Mouse (Mus musculus): ENCODE measurements around the gene Parg. TPM values are rescaled to one million over a fixed set of nuclear protein-coding genes. Genes with fewer than 3 reads are reported as not detected.
A peak's percentile ranks its signal among the peaks of the same experiment; 100 is the strongest.

Gene Parg
- total and polyA plus RNA-seq, 3 experiments, result 36.3 to 66.1 (median 40.6) TPM

GRCm38 (mm10) chr14:32159150-32159670, 42.5 kb upstream of the Parg start:
- H3K27me3 ChIP-seq (replicated peaks), result no peaks in the 10 kb centered on the region
- peak overlapping the region; percentile 50; the same call in 1 of the 2 replicates for H3K9ac ChIP-seq (ENCODE audit: insufficient read depth, low read depth)
- in situ Hi-C loops (cut with MboI; ENCODE audit: low pct_ligation_motif_present, low pct_unique_long_range_greater_than_20kb, low sequenced_read_pairs), result no loop called here
- peak; percentile 67 for TF ChIP-seq MAX (IDR thresholded peaks at IDR 0.05; ENCODE audit: low read length)
- TF ChIP-seq JUND (conservative IDR thresholded peaks at IDR 0.05; ENCODE audit: low read depth, low read length), result 0 out of 2 replicates have a peak, but pooled peaks have one; percentile 24
- TF ChIP-seq HCFC1 (IDR thresholded peaks at IDR 0.05; ENCODE audit: low read depth, low read length), result no peak
- peak; percentile 84; the same call in 1 of the 2 replicates for TF ChIP-seq MYC (IDR thresholded peaks at IDR 0.05; ENCODE audit: low read depth, low read length)
- TF ChIP-seq KAT2A (IDR thresholded peaks at IDR 0.05; ENCODE audit: insufficient replicate concordance, low read length), result 0 out of 2 replicates have a peak, but pooled peaks have one; percentile 9
- TF ChIP-seq POLR2A (IDR thresholded peaks at IDR 0.05; ENCODE audit: low read depth, low read length), result peak; percentile 57
- peak; percentile 50; the same call in 1 of the 2 replicates for TF ChIP-seq IRF4 (IDR thresholded peaks at IDR 0.05; ENCODE audit: low read depth, low read length)
- TF ChIP-seq ZNF384 (IDR thresholded peaks at IDR 0.05; ENCODE audit: low read depth, low read length), result peak; percentile 96
- TF ChIP-seq BHLHE40 (IDR thresholded peaks at IDR 0.05; ENCODE audit: low read depth, low read length), result peak; percentile 86
- peak; percentile 35; the same call in 1 of the 2 replicates for TF ChIP-seq ZMIZ1 (IDR thresholded peaks at IDR 0.05; ENCODE audit: low read depth, low read length)
- TF ChIP-seq JUN (IDR thresholded peaks at IDR 0.05; ENCODE audit: insufficient read depth, low read depth, low read length), result no peak; the same call in 1 of the 2 replicates
- TF ChIP-seq MEF2A (IDR thresholded peaks at IDR 0.05; ENCODE audit: borderline replicate concordance, low read depth, low read length), result no peak
- peak overlapping the region; percentile 80 to 98 (median 96) for H3K4me3 ChIP-seq (replicated peaks in 1 of 3; ENCODE audit: low read depth in 2 of 3, low read length in 2 of 3, poor library complexity in 1 of 3)
- H3K36me3 ChIP-seq (replicated peaks in 1 of 2; ENCODE audit: control insufficient read depth in 1 of 2, insufficient read depth in 1 of 2, low read length in 1 of 2), result peaks cover 0 to 17% of the 10 kb centered on the region in 2 experiments
- DNase-seq (ENCODE audit: extremely low read depth), result peak; percentile 89
- dilution Hi-C loops (cut with MboI; ENCODE audit: extremely low pct_ligation_motif_present, extremely low pct_unique_long_range_greater_than_20kb, low sequenced_read_pairs), result no loop called here
- H3K27ac ChIP-seq (ENCODE audit: insufficient read depth, low read depth), result peak overlapping the region; percentile 69
- peaks cover 39% of the 10 kb centered on the region for H3K79me2 ChIP-seq (replicated peaks; ENCODE audit: control insufficient read depth, extremely low read depth, insufficient read depth, poor library complexity, severe bottlenecking)
- 0 out of 2 replicates have a peak overlapping the region, but pooled peaks have one; percentile 31 for H3K4me2 ChIP-seq (ENCODE audit: insufficient read depth, low read depth, poor library complexity, severe bottlenecking)
- H3K4me1 ChIP-seq (ENCODE audit: control insufficient read depth in 1 of 2, insufficient read depth in 2 of 2), result peaks cover 0 to 35% of the 10 kb centered on the region in 2 experiments; a peak in 2 of 4 replicates
- H3K9me3 ChIP-seq (replicated peaks; ENCODE audit: low read length), result peaks cover 7% of the 10 kb centered on the region

GRCm38 (mm10) chr14:32159690-32160246, 42.0 kb upstream of the Parg start, which contains the start of gene Ncoa4:
Gene Ncoa4 (plus strand): TSS chr14:32159865.
- Histone ChIP-seq H3K4me1 (ENCODE audit: control insufficient read depth in 1 of 2, insufficient read depth in 2 of 2) (peaks cover 0 to 41% of the 10 kb centered on the region in 2 experiments; a peak in 2 of 4 replicates), H3K4me3 (replicated peaks in 1 of 3; ENCODE audit: low read depth in 2 of 3, low read length in 2 of 3, poor library complexity in 1 of 3) (peak within 1 kb of the TSS; percentile 80 to 98 (median 96)), H3K4me2 (ENCODE audit: insufficient read depth, low read depth, poor library complexity, severe bottlenecking) (peak within 1 kb of the TSS; percentile 82), H3K9me3 (replicated peaks; ENCODE audit: low read length) (peaks cover 7% of the 10 kb centered on the region), H3K9ac (ENCODE audit: insufficient read depth, low read depth) (peak within 1 kb of the TSS; percentile 93), H3K27me3 (replicated peaks) (no peaks in the 10 kb centered on the region), H3K79me2 (replicated peaks; ENCODE audit: control insufficient read depth, extremely low read depth, insufficient read depth, poor library complexity, severe bottlenecking) (peaks cover 43% of the 10 kb centered on the region), H3K36me3 (replicated peaks in 1 of 2; ENCODE audit: control insufficient read depth in 1 of 2, insufficient read depth in 1 of 2, low read length in 1 of 2) (peaks cover 0 to 17% of the 10 kb centered on the region in 2 experiments), H3K27ac (ENCODE audit: insufficient read depth, low read depth) (peak within 1 kb of the TSS; percentile 89)
- peak; percentile 100 for DNase-seq (ENCODE audit: extremely low read depth)
- in situ Hi-C loops (cut with MboI; ENCODE audit: low pct_ligation_motif_present, low pct_unique_long_range_greater_than_20kb, low sequenced_read_pairs) (no loop called here), dilution Hi-C loops (cut with MboI; ENCODE audit: extremely low pct_ligation_motif_present, extremely low pct_unique_long_range_greater_than_20kb, low sequenced_read_pairs) (no loop called here)
- TF ChIP-seq UBTF (IDR thresholded peaks at IDR 0.05; ENCODE audit: low read depth, low read length), result 0 out of 2 replicates have a peak, but pooled peaks have one; percentile 38
- TF ChIP-seq GABPA (IDR thresholded peaks at IDR 0.05; ENCODE audit: insufficient replicate concordance, low read depth, low read length), result no peak
- TF ChIP-seq JUND (conservative IDR thresholded peaks at IDR 0.05; ENCODE audit: low read depth, low read length), result no peak
- 0 out of 2 replicates have a peak, but pooled peaks have one; percentile 35 for TF ChIP-seq KAT2A (IDR thresholded peaks at IDR 0.05; ENCODE audit: insufficient replicate concordance, low read length)
- 0 out of 2 replicates have a peak, but pooled peaks have one; percentile 12 for TF ChIP-seq MAX (IDR thresholded peaks at IDR 0.05; ENCODE audit: low read length)
- peak; percentile 70 for TF ChIP-seq HCFC1 (IDR thresholded peaks at IDR 0.05; ENCODE audit: low read depth, low read length)
- peak; percentile 68 for TF ChIP-seq MXI1 (IDR thresholded peaks at IDR 0.05; ENCODE audit: low read depth, low read length)
- TF ChIP-seq RCOR1 (conservative IDR thresholded peaks at IDR 0.05; ENCODE audit: low read depth, low read length), result no peak
- TF ChIP-seq CHD2 (IDR thresholded peaks at IDR 0.05; ENCODE audit: low read length), result peak; percentile 99
- TF ChIP-seq MEF2A (IDR thresholded peaks at IDR 0.05; ENCODE audit: borderline replicate concordance, low read depth, low read length), result no peak
- no peak; the same call in none of the 2 replicates for TF ChIP-seq ZMIZ1 (IDR thresholded peaks at IDR 0.05; ENCODE audit: low read depth, low read length)
- no peak for TF ChIP-seq SMC3 (IDR thresholded peaks at IDR 0.05; ENCODE audit: low read depth, low read length)
- no peak for TF ChIP-seq ZKSCAN1 (IDR thresholded peaks at IDR 0.05; ENCODE audit: borderline replicate concordance, low read depth, low read length)
- TF ChIP-seq ZC3H11A (IDR thresholded peaks at IDR 0.05; ENCODE audit: low read depth, low read length), result no peak
- peak; percentile 57; the same call in 1 of the 2 replicates for TF ChIP-seq SIN3A (IDR thresholded peaks at IDR 0.05; ENCODE audit: low read length)
- TF ChIP-seq POLR2A (IDR thresholded peaks at IDR 0.05; ENCODE audit: low read depth, low read length), result peak; percentile 85
- TF ChIP-seq NELFE (IDR thresholded peaks at IDR 0.05; ENCODE audit: low read depth, low read length), result peak; percentile 61
- TF ChIP-seq CHD1 (IDR thresholded peaks at IDR 0.05; ENCODE audit: low read depth, low read length), result no peak
- no peak for TF ChIP-seq PAX5 (IDR thresholded peaks at IDR 0.05; ENCODE audit: low read length)
- TF ChIP-seq ETS1 (conservative IDR thresholded peaks at IDR 0.05; ENCODE audit: low read depth, low read length), result no peak
- TF ChIP-seq NRF1 (IDR thresholded peaks at IDR 0.05; ENCODE audit: low read depth, low read length), result peak; percentile 86
- peak; percentile 86 for TF ChIP-seq ZNF384 (IDR thresholded peaks at IDR 0.05; ENCODE audit: low read depth, low read length)
- no peak for TF ChIP-seq MAZ (IDR thresholded peaks at IDR 0.05; ENCODE audit: low read depth, low read length)
- no peak for TF ChIP-seq BHLHE40 (IDR thresholded peaks at IDR 0.05; ENCODE audit: low read depth, low read length)
- no peak; the same call in 1 of the 2 replicates for TF ChIP-seq IRF4 (IDR thresholded peaks at IDR 0.05; ENCODE audit: low read depth, low read length)
